Mouse (Mus musculus) midbrain, embryonic 15.5 days (tissue): ENCODE data around the gene Tle2. TPM values are rescaled to one million over a fixed set of nuclear protein-coding genes. Genes with fewer than 3 reads are reported as not detected.

Experiments
- ATAC-seq: fragments of 200-750 bp; cut with Nextera tagmentation; replicated peaks from 2 replicates; pipeline ENCODE4 v1.8.0; 2017; ENCODE audit warnings: moderate TSS enrichment
- H3K27ac ChIP-seq: fragments of 300-500 bp; sonication (generic); 2 replicates; pipeline ENCODE4 v1.5.1; 2015; ENCODE audit warnings: mild to moderate bottlenecking, inconsistent platforms
- H3K27me3 ChIP-seq: fragments of 300-500 bp; sonication (generic); replicated peaks from 2 replicates; pipeline ENCODE4 v1.6.1; 2015; ENCODE audit warnings: inconsistent platforms
- H3K36me3 ChIP-seq: fragments of 300-500 bp; sonication (generic); replicated peaks from 2 replicates; pipeline ENCODE4 v1.6.1; 2015; ENCODE audit warnings: inconsistent platforms
- H3K4me1 ChIP-seq: fragments of 300-500 bp; sonication (generic); 2 replicates; pipeline ENCODE4 v1.6.1; 2015; ENCODE audit warnings: inconsistent platforms
- H3K4me2 ChIP-seq: fragments of 300-500 bp; sonication (generic); 2 replicates; pipeline ENCODE4 v1.6.1; 2015; ENCODE audit warnings: inconsistent platforms, mild to moderate bottlenecking, moderate library complexity
- H3K4me3 ChIP-seq: fragments of 300-500 bp; sonication (generic); 2 replicates; pipeline ENCODE4 v1.5.1; 2015; ENCODE audit warnings: mild to moderate bottlenecking, inconsistent platforms
- H3K9ac ChIP-seq: fragments of 300-500 bp; sonication (generic); 2 replicates; pipeline ENCODE4 v1.6.1; 2015; ENCODE audit warnings: mild to moderate bottlenecking, inconsistent platforms
- H3K9me3 ChIP-seq: fragments of 300-500 bp; sonication (generic); 2 replicates; pipeline ENCODE4 v1.6.1; 2016; ENCODE audit warnings: inconsistent platforms
- WGBS: fragments of 180-500 bp; shearing (Covaris S2); methylation state at CpG from one replicate; pipeline ENCODE4 v1.1.7; 2015; ENCODE audit warnings: mixed read lengths; 5-methylcytosine and 5-hydroxymethylcytosine counted together
- polyA plus RNA-seq: library from polyadenylated mRNA; unstranded; fragments of >200 nt; fragmentation: Nextera tagmentation; extraction: Ambion mirVana; gene quantifications from 2 replicates; pipeline ENCODE4 v1.2.1, GENCODE M21; 2015

Tle2 gene
- polyA plus RNA-seq, 1 experiment from 2014 or later: 58.8 TPM

DNA sequence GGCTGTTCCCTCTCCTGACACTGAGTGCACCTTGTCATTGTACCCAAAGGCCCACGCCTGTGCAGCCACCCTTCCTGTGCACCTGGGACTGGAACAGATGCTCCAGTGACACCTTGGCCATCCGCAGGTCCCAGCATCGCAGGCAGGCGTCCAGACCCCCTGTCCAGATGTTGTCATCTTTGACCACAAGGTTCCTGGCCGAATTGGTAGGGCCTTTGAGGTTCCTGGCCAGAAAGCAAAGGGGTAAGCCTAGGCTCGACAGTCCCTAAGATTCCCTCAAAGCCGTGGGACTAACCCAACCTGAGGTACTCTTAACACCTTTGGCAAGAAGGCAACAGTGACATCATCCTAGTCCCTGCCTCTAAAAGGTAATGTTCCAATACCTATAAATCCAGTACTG lies 18.3 kb downstream of the Tle2 start:
- Histone ChIP-seq H3K4me1 (peaks cover 28% of the 10 kb centered on the region), H3K27ac (no peak overlapping the region), H3K9me3 (no peaks in the 10 kb centered on the region), H3K27me3 (peaks cover 36% of the 10 kb centered on the region), H3K4me2 (no peak overlapping the region), H3K36me3 (no peaks in the 10 kb centered on the region), H3K4me3 (no peak overlapping the region), H3K9ac (no peak overlapping the region)
- ATAC-seq: no peak
- WGBS: 85% methylated on average over 7 of the region's 7 CpGs

GRCm38 (mm10) chr10:81593223-81593622 lies 18.9 kb downstream of the Tle2 start:
- 66% methylated on average over 4 of the region's 4 CpGs for WGBS
- Histone ChIP-seq H3K27ac (no peak overlapping the region), H3K4me1 (peaks cover 34% of the 10 kb centered on the region), H3K9me3 (no peaks in the 10 kb centered on the region), H3K4me2 (no peak overlapping the region), H3K27me3 (peaks cover 33% of the 10 kb centered on the region), H3K4me3 (no peak overlapping the region), H3K9ac (no peak overlapping the region), H3K36me3 (no peaks in the 10 kb centered on the region)
- ATAC-seq: no peak

DNA sequence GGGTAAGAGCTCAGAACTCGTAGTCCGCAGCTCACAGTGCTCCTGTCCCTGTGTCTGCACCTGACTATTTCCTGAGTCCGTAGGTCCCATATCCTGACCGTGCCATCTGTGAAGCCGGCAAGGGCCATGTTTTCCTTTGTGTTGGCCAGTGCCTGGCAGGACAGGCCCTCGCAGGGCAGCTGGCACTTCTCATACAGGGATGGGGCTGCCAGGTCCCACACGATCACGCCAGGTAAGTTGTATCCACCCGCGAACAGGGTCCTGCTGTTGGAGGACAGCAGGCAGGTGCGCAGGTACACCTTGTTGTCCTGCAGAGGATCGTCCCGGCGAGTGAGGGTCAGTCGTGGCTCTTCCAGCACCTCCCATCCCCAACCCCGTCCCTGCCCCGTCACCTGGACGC lies 19.6 kb downstream of the Tle2 start:
- Histone ChIP-seq H3K27me3 (peaks cover 36% of the 10 kb centered on the region), H3K27ac (no peak overlapping the region), H3K9ac (no peak overlapping the region), H3K36me3 (no peaks in the 10 kb centered on the region), H3K4me3 (no peak overlapping the region), H3K9me3 (no peaks in the 10 kb centered on the region), H3K4me1 (peaks cover 35% of the 10 kb centered on the region), H3K4me2 (no peak overlapping the region)
- no peak for ATAC-seq
- WGBS: 79% methylated on average over 18 of the region's 18 CpGs

- Histone ChIP-seq H3K9me3 (no peaks in the 10 kb centered on the region), H3K4me3 (no peak overlapping the region), H3K4me1 (peaks cover 41% of the 10 kb centered on the region), H3K4me2 (no peak overlapping the region), H3K36me3 (no peaks in the 10 kb centered on the region), H3K27ac (no peak overlapping the region), H3K27me3 (peaks cover 51% of the 10 kb centered on the region), H3K9ac (no peak overlapping the region)
- 39% methylated on average over 5 of the region's 5 CpGs for WGBS
- no peak for ATAC-seq
These were observed 21.2 kb downstream of the Tle2 start for GRCm38 (mm10) chr10:81595599-81595998.

- Histone ChIP-seq H3K4me1 (peaks cover 51% of the 10 kb centered on the region), H3K36me3 (no peaks in the 10 kb centered on the region), H3K4me2 (peak overlapping the region; percentile 39), H3K4me3 (no peak overlapping the region), H3K27ac (peak overlapping the region; percentile 71; the same call in 1 of the 2 replicates), H3K9me3 (no peaks in the 10 kb centered on the region), H3K27me3 (peaks cover 51% of the 10 kb centered on the region), H3K9ac (no peak overlapping the region)
- no peak for ATAC-seq
- 2% methylated on average over 10 of the region's 10 CpGs for WGBS
These were observed 22.2 kb downstream of the Tle2 start for GRCm38 (mm10) chr10:81596611-81597010.

DNA sequence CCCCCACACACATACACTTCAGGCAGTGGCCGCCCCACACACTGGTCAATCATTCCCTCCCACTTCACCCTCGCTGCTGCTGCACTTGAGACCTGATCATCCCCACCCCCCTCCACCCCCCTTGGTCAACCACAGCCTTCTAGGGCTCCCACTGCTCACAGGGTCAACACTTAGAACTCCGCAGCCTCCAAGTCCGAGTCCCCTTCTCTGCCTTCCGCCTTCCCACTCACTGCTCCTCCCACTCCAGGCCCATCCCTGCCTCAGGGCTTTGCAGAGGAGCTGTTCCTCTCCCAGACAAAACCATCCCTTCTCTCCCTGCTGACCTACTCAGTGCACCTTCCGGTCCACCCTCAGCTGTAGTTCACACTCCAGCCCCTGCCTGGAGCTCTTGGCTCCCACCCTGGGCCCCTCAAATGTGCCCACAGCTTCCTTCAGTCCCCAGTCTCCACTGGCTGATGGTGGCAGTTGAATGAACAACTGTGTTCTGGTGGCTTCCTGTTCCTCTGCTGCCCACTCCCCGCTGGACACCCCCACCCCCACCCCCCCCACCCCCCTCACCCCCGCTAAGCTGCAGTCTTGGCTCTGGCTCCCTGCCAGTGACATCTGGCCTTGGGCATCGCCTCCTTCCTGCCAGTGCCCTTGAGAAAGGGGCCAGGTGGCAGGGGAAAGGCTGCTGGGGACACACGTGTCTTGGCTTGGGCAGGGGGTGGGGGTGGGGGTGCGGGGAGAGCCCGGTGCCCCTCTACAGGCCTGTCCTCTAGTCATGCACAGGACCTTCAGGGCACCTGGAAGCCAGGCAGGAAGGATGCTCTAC lies 23.0 kb downstream of the Tle2 start:
- H3K27me3 ChIP-seq: peaks cover 51% of the 10 kb centered on the region
- H3K27ac ChIP-seq: peak overlapping the region; percentile 71

DNA sequence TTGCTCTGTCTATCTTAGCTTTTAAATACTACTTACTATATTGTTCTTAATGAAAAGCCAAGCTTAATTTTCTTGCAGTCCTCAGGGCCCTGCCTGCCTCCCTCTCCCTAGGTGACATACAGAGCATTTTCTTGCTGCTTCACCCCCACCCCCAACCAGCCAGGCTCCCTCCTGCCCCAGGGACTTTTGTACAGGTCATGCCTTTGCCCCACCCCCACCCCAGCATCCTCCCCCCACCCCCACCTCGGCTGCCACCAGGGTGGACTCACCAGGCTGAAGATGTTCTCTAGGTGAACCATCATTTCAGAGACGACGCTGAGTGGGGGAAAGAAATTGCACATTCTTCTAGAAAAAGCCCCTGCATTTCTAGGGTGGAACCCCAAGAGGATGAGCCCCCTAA lies 24.0 kb downstream of the Tle2 start:
- Histone ChIP-seq H3K27me3 (peaks cover 42% of the 10 kb centered on the region), H3K4me1 (peaks cover 60% of the 10 kb centered on the region), H3K27ac (no peak overlapping the region), H3K9ac (no peak overlapping the region), H3K4me2 (no peak overlapping the region), H3K9me3 (no peaks in the 10 kb centered on the region), H3K4me3 (no peak overlapping the region), H3K36me3 (no peaks in the 10 kb centered on the region)
- WGBS: 46% methylated on average over 3 of the region's 3 CpGs
- ATAC-seq: no peak

More for the DNA sequence above, 23.0 kb downstream of the Tle2 start:
- Histone ChIP-seq H3K4me1 (peaks cover 54% of the 10 kb centered on the region), H3K4me2 (peak overlapping the region; percentile 39), H3K4me3 (no peak overlapping the region), H3K9me3 (no peaks in the 10 kb centered on the region), H3K36me3 (no peaks in the 10 kb centered on the region), H3K9ac (no peak overlapping the region)
- 6% methylated on average over 12 of the region's 12 CpGs for WGBS
- no peak; the same call in 1 of the 2 replicates for ATAC-seq

DNA sequence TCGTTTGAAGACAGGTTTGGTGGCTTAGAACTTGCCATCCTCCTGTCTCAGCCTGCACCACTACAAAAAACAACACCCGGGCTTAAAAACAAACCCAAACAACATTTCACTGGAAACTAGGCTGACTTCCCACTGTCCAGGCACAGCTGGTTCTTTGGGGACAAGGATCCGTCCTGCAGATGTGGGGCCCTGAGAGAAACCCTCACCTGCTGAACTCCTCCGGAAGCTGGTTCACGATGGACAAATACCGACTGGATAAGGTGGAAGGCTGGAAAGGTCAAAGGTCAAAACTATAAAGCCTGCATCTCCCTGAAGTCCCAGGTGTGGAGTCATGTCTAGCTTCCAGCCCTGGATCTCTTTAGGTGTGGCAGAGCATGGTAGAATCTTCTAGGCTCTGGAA lies 24.5 kb downstream of the Tle2 start:
- no peaks in the 10 kb centered on the region for H3K36me3 ChIP-seq

GRCm38 (mm10) chr10:81599630-81600029 lies 25.3 kb downstream of the Tle2 start:
- ATAC-seq: no peak
- H3K4me3 ChIP-seq: no peak overlapping the region
- no peaks in the 10 kb centered on the region for H3K9me3 ChIP-seq
- no peak overlapping the region for H3K4me2 ChIP-seq
- peaks cover 30% of the 10 kb centered on the region for H3K27me3 ChIP-seq
- no peak overlapping the region for H3K27ac ChIP-seq
- H3K36me3 ChIP-seq: no peaks in the 10 kb centered on the region
- peaks cover 61% of the 10 kb centered on the region for H3K4me1 ChIP-seq
- no peak overlapping the region for H3K9ac ChIP-seq
- WGBS: 79% methylated on average over 5 of the region's 5 CpGs

More for the DNA sequence above, 24.5 kb downstream of the Tle2 start:
- H3K27me3 ChIP-seq: peaks cover 38% of the 10 kb centered on the region
- H3K4me1 ChIP-seq: peaks cover 60% of the 10 kb centered on the region
- no peaks in the 10 kb centered on the region for H3K9me3 ChIP-seq
- 59% methylated on average over 6 of the region's 6 CpGs for WGBS
- no peak overlapping the region for H3K4me2 ChIP-seq
- no peak for ATAC-seq
- no peak overlapping the region for H3K27ac ChIP-seq
- H3K9ac ChIP-seq: no peak overlapping the region
- H3K4me3 ChIP-seq: no peak overlapping the region

DNA sequence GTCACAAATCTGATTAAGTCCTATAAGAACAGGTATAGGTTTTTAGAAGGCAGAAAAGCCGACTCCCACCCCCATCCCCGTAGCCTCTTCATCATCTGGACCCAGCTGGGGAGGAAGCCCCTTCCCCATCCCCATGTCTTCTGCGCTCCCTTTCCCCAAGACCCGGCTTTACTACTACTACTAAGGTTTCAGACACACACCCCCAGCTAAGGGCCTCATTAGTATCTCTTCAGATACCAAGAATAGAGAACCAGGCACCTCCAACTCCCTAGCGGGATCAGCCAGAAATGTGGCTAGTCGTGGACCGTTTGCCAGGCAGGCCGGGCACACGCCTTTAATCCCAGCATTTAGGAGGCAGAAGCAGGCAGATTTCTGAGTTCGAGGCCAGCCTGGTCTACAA lies 25.7 kb downstream of the Tle2 start:
- 0 out of 2 replicates have a peak overlapping the region, but pooled peaks have one; percentile 62 for H3K4me2 ChIP-seq
- no peak for ATAC-seq
- no peaks in the 10 kb centered on the region for H3K36me3 ChIP-seq
- H3K27me3 ChIP-seq: peaks cover 27% of the 10 kb centered on the region; the same call in 1 of the 2 replicates
- peaks cover 63% of the 10 kb centered on the region for H3K4me1 ChIP-seq
- 52% methylated on average over 10 of the region's 10 CpGs for WGBS
- no peaks in the 10 kb centered on the region for H3K9me3 ChIP-seq
- H3K27ac ChIP-seq: no peak overlapping the region
- no peak overlapping the region for H3K9ac ChIP-seq
- no peak overlapping the region for H3K4me3 ChIP-seq

DNA sequence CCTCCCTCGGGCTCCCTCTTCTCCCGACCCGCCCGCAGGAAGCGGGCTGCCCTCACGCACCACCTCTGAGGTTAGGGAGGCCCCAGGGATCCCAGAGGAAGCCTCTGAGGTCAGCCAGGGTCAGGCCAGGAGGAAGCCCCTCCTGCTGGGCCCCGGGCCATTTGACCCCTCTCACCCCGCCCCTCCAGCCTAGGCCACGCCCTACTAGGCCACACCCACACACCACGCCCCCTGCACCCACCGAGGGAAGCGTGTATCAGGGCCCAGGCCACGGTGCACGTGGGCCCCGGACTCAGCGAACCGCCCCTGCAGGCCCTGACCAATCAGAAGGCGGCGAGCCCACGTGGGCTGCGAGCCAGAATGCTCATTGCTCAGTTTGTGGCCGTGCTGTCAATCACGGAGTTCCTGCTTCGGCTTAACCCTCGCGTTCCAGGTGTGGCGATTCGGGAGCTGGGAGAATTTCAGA lies 26.4 kb downstream of the Tle2 start, which contains the start of gene Tle6:
TSS of gene Tle6 (minus strand) at position 336 of the 466 bp plus-strand sequence.
- H3K4me3 ChIP-seq: peak within 1 kb of the TSS; percentile 31
- under 1% methylated on average over 28 of the region's 28 CpGs for WGBS
- ATAC-seq: peak; percentile 80
- H3K4me1 ChIP-seq: peaks cover 63% of the 10 kb centered on the region
- peak within 1 kb of the TSS; percentile 62 for H3K4me2 ChIP-seq
- peaks cover 23% of the 10 kb centered on the region; the same call in 1 of the 2 replicates for H3K27me3 ChIP-seq
- no peak within 1 kb of the TSS for H3K9ac ChIP-seq
- no peaks in the 10 kb centered on the region for H3K36me3 ChIP-seq
- no peaks in the 10 kb centered on the region for H3K9me3 ChIP-seq
- H3K27ac ChIP-seq: no peak within 1 kb of the TSS

DNA sequence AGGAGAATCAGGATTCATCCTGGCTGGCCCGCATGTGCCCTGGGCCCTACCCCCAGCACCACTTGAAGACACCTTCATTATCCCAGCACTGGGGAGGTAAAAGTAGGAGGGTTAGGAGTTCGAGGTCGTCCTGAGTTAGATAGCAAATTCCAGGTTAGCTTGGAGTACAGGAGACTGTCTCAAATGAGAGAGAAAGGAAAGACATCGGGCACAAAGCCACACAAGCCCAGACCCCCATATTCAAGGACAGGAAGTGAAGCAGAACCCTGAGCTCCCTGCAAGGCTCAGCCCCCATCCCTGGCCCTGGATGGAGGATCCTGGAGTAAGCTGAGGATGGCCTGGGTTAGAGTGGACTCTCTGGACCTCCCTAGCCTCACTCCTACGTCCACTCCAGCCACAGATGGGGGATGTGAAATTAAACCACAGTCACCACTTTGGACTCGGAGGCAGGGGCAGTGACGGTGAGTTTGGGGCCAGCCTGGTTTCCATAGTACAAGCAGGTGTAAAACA lies 27.1 kb downstream of the Tle2 start:
- Histone ChIP-seq H3K4me3 (no peak overlapping the region), H3K36me3 (no peaks in the 10 kb centered on the region), H3K27me3 (peaks cover 18% of the 10 kb centered on the region; the same call in 1 of the 2 replicates), H3K27ac (no peak overlapping the region), H3K4me2 (peak overlapping the region; percentile 62), H3K4me1 (peaks cover 58% of the 10 kb centered on the region), H3K9ac (no peak overlapping the region), H3K9me3 (no peaks in the 10 kb centered on the region)
- ATAC-seq: no peak
- 11% methylated on average over 7 of the region's 7 CpGs for WGBS
